Mouse (Mus musculus) cerebellum, adult 2 months (tissue): ENCODE data around the gene Enho.

Experiments
- CTCF ChIP-seq: fragments of 200-500 bp; IDR thresholded peaks from 2 replicates; pipeline ENCODE4 v1.5.1; 2011; ENCODE audit warnings: low read depth, mild to moderate bottlenecking, control low read depth, low read length, moderate library complexity, borderline replicate concordance; ENCODE audit not compliant: insufficient read depth
- POLR2A ChIP-seq: fragments of 200-500 bp; IDR thresholded peaks from 2 replicates; pipeline ENCODE4 v1.6.1; 2011; ENCODE audit warnings: low read length, control low read depth, borderline replicate concordance; ENCODE audit not compliant: insufficient read depth

- no peak for TF ChIP-seq CTCF
- no peak for TF ChIP-seq POLR2A
These were observed 5.5 kb downstream of the Enho start for GRCm38 (mm10) chr4:41634631-41635030.
